ENCODE assay signal across 8 mouse cellular contexts in genomic region chr13:89738776-89739695, GRCm38 (mm10). TPM values are rescaled to one million over a fixed set of nuclear protein-coding genes. Genes with fewer than 3 reads are reported as not detected.
DNase-seq lines count a peak whose midpoint lies in the region; ATAC-seq and TF ChIP-seq lines count a peak whose summit lies in the region.

No protein-coding gene starts in this region.

- peak; percentile 49 for ATAC-seq in forebrain, embryonic 14.5 days
- ATAC-seq in lung, embryonic 14.5 days (ENCODE audit: insufficient read depth): peak; percentile 85
- ATAC-seq in neural tube, embryonic 15.5 days (ENCODE audit: low FRiP score): peak; percentile 49

- H3K4me2 ChIP-seq in forebrain, embryonic 14.5 days (ENCODE audit: low read length): peak overlapping the region; percentile 93
- peak overlapping the region; percentile 69 for H3K4me2 ChIP-seq in lung, embryonic 14.5 days
- peak overlapping the region; percentile 98 for H3K4me2 ChIP-seq in neural tube, embryonic 15.5 days

- peak overlapping the region; percentile 13; the same call in 1 of the 2 replicates for H3K9ac ChIP-seq in ES-E14 (ENCODE audit: insufficient read depth, low read depth, low read length, poor library complexity, severe bottlenecking)
- H3K9ac ChIP-seq in forebrain, embryonic 14.5 days (ENCODE audit: low read length): peak overlapping the region; percentile 74
- peak overlapping the region; percentile 67 for H3K9ac ChIP-seq in lung, embryonic 14.5 days
- H3K9ac ChIP-seq in neural tube, embryonic 15.5 days (replicated peaks): peak overlapping the region; percentile 51

- in situ Hi-C loops in ES-E14 (cut with MboI; ENCODE audit: low sequenced_read_pairs in 2 of 2, unreplicated experiment in 2 of 2): no loop called here

- 2% methylated on average over 31 of the region's 31 CpGs for WGBS in forebrain, embryonic 14.5 days
- under 1% methylated on average over 31 of the region's 31 CpGs for WGBS in lung, embryonic 14.5 days
- 2% methylated on average over 31 of the region's 31 CpGs for WGBS in neural tube, embryonic 15.5 days

- DNase-seq in ES-E14 (ENCODE audit: low read depth, low spot score): peak; percentile 68
- DNase-seq in c-Kit-positive CD71-negative TER-119-negative erythroid progenitor cells, embryonic 14.5 days (ENCODE audit: low read depth): peak; percentile 46
- peak; percentile 76 for DNase-seq in forebrain, embryonic 14.5 days (ENCODE audit: low spot score)
- peak; percentile 90 to 93 for DNase-seq in heart, postnatal 10 days
- DNase-seq in kidney, postnatal 4 days: peak; percentile 88 to 92
- peak; percentile 94 for DNase-seq in lung, embryonic 14.5 days
- peak; percentile 57 to 64 for DNase-seq in thymus, adult 18-20 months

- H3K36me3 ChIP-seq in ES-E14 (ENCODE audit: control insufficient read depth, insufficient read depth, low read length, poor library complexity, severe bottlenecking): no peaks in the 10 kb centered on the region
- no peaks in the 10 kb centered on the region for H3K36me3 ChIP-seq in forebrain, embryonic 14.5 days (ENCODE audit: control insufficient read depth, insufficient read depth, low read length)
- H3K36me3 ChIP-seq in lung, embryonic 14.5 days (ENCODE audit: insufficient read depth): 0 out of 2 replicates have a peak, but pooled peaks cover 4% of the 10 kb centered on the region
- H3K36me3 ChIP-seq in neural tube, embryonic 15.5 days: no peaks in the 10 kb centered on the region

- no peak for TF ChIP-seq CTCF in lung, embryonic 14.5 days (IDR thresholded peaks at IDR 0.05; ENCODE audit: low read depth)

- no peak overlapping the region for H3K27ac ChIP-seq in ES-E14 (ENCODE audit: insufficient read depth, low read depth, low read length, poor library complexity, severe bottlenecking)
- peak overlapping the region; percentile 88 for H3K27ac ChIP-seq in forebrain, embryonic 14.5 days (ENCODE audit: low read depth, low read length)
- H3K27ac ChIP-seq in lung, embryonic 14.5 days (ENCODE audit: low read depth): peak overlapping the region; percentile 96
- peak overlapping the region; percentile 76 for H3K27ac ChIP-seq in neural tube, embryonic 15.5 days (replicated peaks)

- H3K4me3 ChIP-seq in ES-E14 (ENCODE audit: insufficient read depth in 1 of 2, low read depth in 1 of 2, low read length in 2 of 2, poor library complexity in 1 of 2, severe bottlenecking in 1 of 2): peak overlapping the region; percentile 60 to 82
- H3K4me3 ChIP-seq in forebrain, embryonic 14.5 days (ENCODE audit: low read depth, low read length): peak overlapping the region; percentile 54
- peak overlapping the region; percentile 68 for H3K4me3 ChIP-seq in lung, embryonic 14.5 days (ENCODE audit: low read depth, low read length)
- H3K4me3 ChIP-seq in neural tube, embryonic 15.5 days (replicated peaks): peak overlapping the region; percentile 59

- no peaks in the 10 kb centered on the region for H3K27me3 ChIP-seq in forebrain, embryonic 14.5 days (replicated peaks; ENCODE audit: control insufficient read depth, insufficient read depth, low read length)
- H3K27me3 ChIP-seq in lung, embryonic 14.5 days (ENCODE audit: insufficient read depth, low read length): no peaks in the 10 kb centered on the region
- no peaks in the 10 kb centered on the region; the same call in 1 of the 2 replicates for H3K27me3 ChIP-seq in neural tube, embryonic 15.5 days (replicated peaks)

- intact Hi-C loops in heart, postnatal 10 days (cut with DNase I): no loop called here

- H3K4me1 ChIP-seq in ES-E14 (ENCODE audit: control insufficient read depth in 2 of 2, insufficient read depth in 2 of 2, low read length in 2 of 2, poor library complexity in 1 of 2): peaks cover 0 to 4% of the 10 kb centered on the region in 2 experiments; a peak in 2 of 4 replicates
- H3K4me1 ChIP-seq in forebrain, embryonic 14.5 days (ENCODE audit: control insufficient read depth, insufficient read depth, low read length): peaks cover 5% of the 10 kb centered on the region
- peaks cover 12% of the 10 kb centered on the region for H3K4me1 ChIP-seq in lung, embryonic 14.5 days (ENCODE audit: insufficient read depth)
- peaks cover 31% of the 10 kb centered on the region for H3K4me1 ChIP-seq in neural tube, embryonic 15.5 days

- no peaks in the 10 kb centered on the region for H3K9me3 ChIP-seq in ES-E14 (ENCODE audit: control insufficient read depth, insufficient read depth, low read depth, low read length)
- no peaks in the 10 kb centered on the region for H3K9me3 ChIP-seq in forebrain, embryonic 14.5 days (replicated peaks; ENCODE audit: control insufficient read depth, low read length)
- H3K9me3 ChIP-seq in lung, embryonic 14.5 days (ENCODE audit: low read depth, low read length): no peaks in the 10 kb centered on the region
- H3K9me3 ChIP-seq in neural tube, embryonic 15.5 days (replicated peaks): no peaks in the 10 kb centered on the region

TF ChIP-seq in ES-E14, 5 proteins besides CTCF, POLR2A, EP300 and RAD21:
- TF ChIP-seq CHD2 (IDR thresholded peaks at IDR 0.05; ENCODE audit: low read depth, low read length): no peak

RNA-seq across cellular contexts. Expression of gene Vcan, which starts 3.3 kb away (rescaled TPM):
- 27.3 and 27.6 TPM in 2 replicates for total RNA-seq in ES-E14 (2012; rRNA removed)
- 41.4 and 51.4 TPM in 2 replicates for polyA plus RNA-seq in forebrain, embryonic 14.5 days (2014; fragmentation: Nextera tagmentation; extraction: Ambion mirVana)
- 10 to 100 TPM; 51.5 to 53.2 TPM for total RNA-seq in heart, postnatal 10 days (2021)
- polyA plus RNA-seq in lung, embryonic 14.5 days (2014; fragmentation: Nextera tagmentation; extraction: Ambion mirVana): 77.3 and 77.6 TPM in 2 replicates
- 19.1 and 21.3 TPM in 2 replicates for polyA plus RNA-seq in neural tube, embryonic 15.5 days (2015; fragmentation: Nextera tagmentation; extraction: Ambion mirVana)

Comparison
In these comparisons a context has a peak if more than half of its experiments do, and no peak if none do; other contexts are left out.
1. H3K9ac ChIP-seq: peak in every context shown above with its lines; median percentile 74 in forebrain, embryonic 14.5 days; 67 in lung, embryonic 14.5 days; 51 in neural tube, embryonic 15.5 days; 13 in ES-E14.